Mouse (Mus musculus) heart, postnatal 0 days (tissue): ENCODE measurements around the gene Ints4. TPM values are rescaled to one million over a fixed set of nuclear protein-coding genes. Genes with fewer than 3 reads are reported as not detected.

Experiments
- ATAC-seq: fragments of 200-750 bp; cut with Nextera tagmentation; 2 replicates; pipeline ENCODE4 v1.8.0; 2017; ENCODE audit warnings: low read depth, moderate number of reproducible peaks, moderate library complexity; ENCODE audit not compliant: insufficient read depth
- DNase-seq: peaks from one replicate; pipeline ENCODE4 v3.0.0-alpha.2; 2016; ENCODE audit warnings: low spot score
- H3K27ac ChIP-seq: fragments of 300-500 bp; sonication (generic); 2 replicates; pipeline ENCODE4 v1.5.1; 2014; ENCODE audit warnings: low read depth, mild to moderate bottlenecking
- H3K27me3 ChIP-seq: fragments of 300-500 bp; sonication (generic); 2 replicates; pipeline ENCODE4 v1.6.1; 2014; ENCODE audit warnings: low read length, mixed read lengths; ENCODE audit not compliant: control insufficient read depth, insufficient read depth
- H3K36me3 ChIP-seq: fragments of 300-500 bp; sonication (generic); replicated peaks from 2 replicates; pipeline ENCODE4 v1.6.1; 2014; ENCODE audit warnings: low read length, mixed read lengths; ENCODE audit not compliant: control insufficient read depth, insufficient read depth
- H3K4me1 ChIP-seq: fragments of 300-500 bp; sonication (generic); 2 replicates; pipeline ENCODE4 v1.6.1; 2014; ENCODE audit warnings: antibody characterized with exemption; ENCODE audit not compliant: control insufficient read depth, insufficient read depth
- H3K4me2 ChIP-seq: fragments of 300-500 bp; sonication (generic); 2 replicates; pipeline ENCODE4 v1.6.1; 2014; ENCODE audit warnings: low read depth, mild to moderate bottlenecking, low read length, moderate library complexity
- H3K4me3 ChIP-seq: fragments of 300-500 bp; sonication (generic); 2 replicates; pipeline ENCODE4 v1.5.1; 2014; ENCODE audit warnings: low read depth, low read length
- H3K9ac ChIP-seq: fragments of 300-500 bp; sonication (generic); replicated peaks from 2 replicates; pipeline ENCODE4 v1.6.1; 2014; ENCODE audit warnings: low read depth, low read length, mixed read lengths
- H3K9me3 ChIP-seq: fragments of 300-500 bp; sonication (generic); replicated peaks from 2 replicates; pipeline ENCODE4 v1.6.1; 2016; ENCODE audit warnings: low read length; ENCODE audit not compliant: control insufficient read depth
- CTCF ChIP-seq: IDR thresholded peaks from 2 replicates; pipeline ENCODE4 v1.5.1; 2016; ENCODE audit warnings: antibody characterized with exemption, control low read depth, low read depth
- EP300 ChIP-seq: IDR thresholded peaks from 2 replicates; pipeline ENCODE4 v1.6.1; 2016; ENCODE audit warnings: antibody characterized with exemption, low read depth
- WGBS: fragments of 180-500 bp; shearing (Covaris S2); extraction: QIAGEN DNeasy Blood & Tissue Kit; methylation state at CpG from one replicate; pipeline ENCODE4 v1.1.7; 2014; 5-methylcytosine and 5-hydroxymethylcytosine counted together
- polyA plus RNA-seq: library from polyadenylated mRNA; unstranded; fragments of >200 nt; fragmentation: Nextera tagmentation; extraction: Ambion mirVana; gene quantifications from 2 replicates; pipeline ENCODE4 v1.2.1, GENCODE M21; 2015
- total RNA-seq: library from RNA; depleted of rRNA; stranded (reverse); fragments of >200 nt; gene quantifications from 2 replicates; pipeline ENCODE4 v1.2.3, GENCODE M21; 2014; ENCODE audit warnings: low replicate concordance

Ints4 gene
- total and polyA plus RNA-seq, 2 experiments from 2014 or later = 28.2 to 29.8 TPM

GRCm38 (mm10) chr7:97455577-97455976 lies 25.2 kb upstream of the Ints4 start:
- no peak for DNase-seq
- Histone ChIP-seq H3K9me3 (no peaks in the 10 kb centered on the region), H3K4me2 (no peak overlapping the region), H3K36me3 (no peaks in the 10 kb centered on the region), H3K9ac (no peak overlapping the region), H3K27ac (no peak overlapping the region), H3K4me1 (no peaks in the 10 kb centered on the region; the same call in 1 of the 2 replicates), H3K27me3 (no peaks in the 10 kb centered on the region), H3K4me3 (no peak overlapping the region)
- WGBS = 66% methylated on average over 3 of the region's 3 CpGs
- ATAC-seq = no peak
- TF ChIP-seq CTCF (no peak), EP300 (no peak)

DNA sequence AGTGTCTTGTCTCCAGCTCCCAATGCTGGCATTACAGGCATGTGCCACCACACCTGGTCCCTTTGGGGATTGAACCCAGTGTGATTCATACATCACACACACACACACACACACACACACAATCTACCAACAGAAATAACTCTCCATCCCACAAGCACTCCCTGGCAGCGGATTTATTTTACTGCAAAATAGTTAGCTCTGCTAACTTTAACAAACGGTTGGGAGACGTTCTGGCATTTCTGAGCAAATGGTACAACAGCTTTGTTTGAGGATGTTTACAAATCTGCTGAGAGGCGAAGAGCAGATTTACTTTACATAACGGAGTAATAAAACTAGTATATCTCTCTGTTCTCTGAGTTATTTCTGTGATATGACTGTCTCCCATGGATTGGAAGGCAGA lies 7.8 kb upstream of the Ints4 start:
- TF ChIP-seq EP300 (no peak), CTCF (no peak)
- ATAC-seq = no peak
- 69% methylated on average over 5 of the region's 5 CpGs for WGBS

DNA sequence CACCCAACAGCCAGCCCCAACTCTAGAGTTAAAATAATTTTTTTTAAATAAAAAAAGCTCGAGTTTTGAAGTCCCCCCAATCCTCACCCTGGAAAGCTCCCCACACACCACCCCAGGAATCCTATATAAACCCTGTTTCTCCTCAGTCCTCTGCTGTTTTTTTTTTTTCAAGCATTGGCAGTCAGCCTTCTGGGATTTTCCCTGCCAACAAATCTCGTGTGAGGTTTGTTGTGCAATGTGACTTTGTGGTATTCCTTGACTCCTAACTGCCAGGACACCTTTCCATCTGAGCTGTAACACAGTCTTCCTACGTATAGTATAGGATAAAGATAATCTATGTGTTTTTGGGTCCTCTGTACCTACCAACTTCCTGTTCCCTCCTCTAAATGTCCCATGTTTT lies 1.4 kb upstream of the Ints4 start:
- DNase-seq (no peak), ATAC-seq (no peak)
- no peak overlapping the region for H3K4me3 ChIP-seq
- H3K4me1 ChIP-seq = peaks cover 9% of the 10 kb centered on the region
- TF ChIP-seq CTCF = no peak
- TF ChIP-seq EP300 = no peak
- 31% methylated on average over 3 of the region's 3 CpGs for WGBS
- H3K4me2 ChIP-seq = no peak overlapping the region
- no peaks in the 10 kb centered on the region for H3K27me3 ChIP-seq
- H3K9me3 ChIP-seq = no peaks in the 10 kb centered on the region
- H3K27ac ChIP-seq = no peak overlapping the region
- no peaks in the 10 kb centered on the region for H3K36me3 ChIP-seq
- no peak overlapping the region for H3K9ac ChIP-seq

More for the DNA sequence above, 7.8 kb upstream of the Ints4 start:
- DNase-seq = no peak
- H3K27ac ChIP-seq = no peak overlapping the region
- H3K4me2 ChIP-seq = no peak overlapping the region
- no peak overlapping the region for H3K4me3 ChIP-seq
- H3K4me1 ChIP-seq = no peaks in the 10 kb centered on the region
- H3K9me3 ChIP-seq = no peaks in the 10 kb centered on the region; the same call in 1 of the 2 replicates
- H3K9ac ChIP-seq = no peak overlapping the region
- H3K36me3 ChIP-seq = no peaks in the 10 kb centered on the region
- no peaks in the 10 kb centered on the region for H3K27me3 ChIP-seq

DNA sequence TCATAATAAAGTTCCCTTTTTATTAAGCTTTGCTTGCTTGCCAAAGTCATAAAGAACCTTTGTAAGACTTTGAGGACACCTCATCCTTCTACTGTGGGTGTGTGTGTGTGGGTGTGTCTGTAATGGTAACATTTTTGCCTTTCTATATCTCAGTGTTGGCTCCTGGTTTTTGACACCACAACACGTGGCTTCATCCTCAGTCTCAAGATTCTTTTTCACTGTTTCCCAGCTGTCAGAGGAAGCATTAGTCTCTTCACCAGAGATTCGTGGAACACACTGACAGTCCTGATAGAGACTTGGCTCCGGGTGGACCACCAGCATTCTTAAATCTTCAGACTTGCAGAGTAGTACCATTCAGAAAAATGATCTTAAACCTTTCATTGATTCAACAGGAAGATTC lies 466 bp upstream of the Ints4 start:
- Histone ChIP-seq H3K9me3 (no peaks in the 10 kb centered on the region), H3K4me2 (peak overlapping the region; percentile 75), H3K4me1 (peaks cover 9% of the 10 kb centered on the region), H3K27ac (no peak overlapping the region), H3K9ac (no peak overlapping the region), H3K27me3 (no peaks in the 10 kb centered on the region), H3K4me3 (peak overlapping the region; percentile 76), H3K36me3 (peaks cover 8% of the 10 kb centered on the region)
- DNase-seq (no peak), ATAC-seq (no peak)
- no peak for TF ChIP-seq EP300
- TF ChIP-seq CTCF = no peak
- 14% methylated on average over 3 of the region's 3 CpGs for WGBS

DNA sequence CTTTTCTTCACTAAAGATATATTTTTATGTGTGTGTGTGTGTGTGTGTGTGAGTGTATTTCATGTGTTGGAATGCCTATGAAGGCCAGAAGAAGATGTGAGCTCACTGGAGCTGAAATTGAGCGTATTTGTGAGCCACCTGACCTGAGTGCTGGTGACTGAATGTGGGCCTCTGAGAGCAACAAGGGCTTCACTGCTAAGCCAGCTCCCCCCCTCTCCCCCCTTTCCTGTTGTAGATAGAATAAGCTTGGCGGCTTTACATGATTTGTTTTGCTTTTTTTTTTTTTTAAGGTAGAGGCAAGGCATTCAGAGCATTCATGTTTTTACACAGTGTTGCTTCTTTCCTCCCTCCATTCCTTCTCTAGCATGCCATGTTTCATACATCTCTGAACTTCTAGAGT lies 2.6 kb downstream of the Ints4 start:
- no peak for TF ChIP-seq EP300
- no peak for TF ChIP-seq CTCF
- no peak for ATAC-seq
- WGBS = 54% methylated on average over 2 of the region's 2 CpGs

GRCm38 (mm10) chr7:97491157-97491556 lies 10.4 kb downstream of the Ints4 start:
- no peak for DNase-seq
- H3K36me3 ChIP-seq = peaks cover 44% of the 10 kb centered on the region
- 61% methylated on average over 3 of the region's 3 CpGs for WGBS
- no peaks in the 10 kb centered on the region for H3K9me3 ChIP-seq
- H3K4me1 ChIP-seq = 0 out of 2 replicates have a peak, but pooled peaks cover 5% of the 10 kb centered on the region
- no peak for ATAC-seq
- no peak for TF ChIP-seq CTCF
- TF ChIP-seq EP300 = no peak
- H3K4me3 ChIP-seq = no peak overlapping the region
- H3K27ac ChIP-seq = no peak overlapping the region
- no peaks in the 10 kb centered on the region for H3K27me3 ChIP-seq
- no peak overlapping the region for H3K9ac ChIP-seq
- H3K4me2 ChIP-seq = no peak overlapping the region

More for the DNA sequence above, 2.6 kb downstream of the Ints4 start:
- Histone ChIP-seq H3K27ac (no peak overlapping the region), H3K4me1 (peaks cover 9% of the 10 kb centered on the region), H3K9ac (no peak overlapping the region), H3K9me3 (no peaks in the 10 kb centered on the region), H3K4me2 (no peak overlapping the region), H3K27me3 (no peaks in the 10 kb centered on the region), H3K4me3 (no peak overlapping the region), H3K36me3 (peaks cover 36% of the 10 kb centered on the region)
- no peak for DNase-seq
